Mouse (Mus musculus) E14TG2a.4 (cell line): ENCODE data around the gene Prss29.
A peak's percentile ranks its signal among the peaks of the same experiment; 100 is the strongest.

ENCODE experiments used
- H3K27me3 ChIP-seq: 2 replicates; pipeline ENCODE4 v1.6.1; 2014; ENCODE audit warnings: low read length, control low read depth; ENCODE audit not compliant: insufficient read depth
- H3K36me3 ChIP-seq: 2 replicates; pipeline ENCODE4 v1.6.1; 2014; ENCODE audit warnings: low read length, control low read depth; ENCODE audit not compliant: insufficient read depth
- H3K4me1 ChIP-seq: replicated peaks from 2 replicates; pipeline ENCODE4 v1.6.1; 2014; ENCODE audit warnings: low read depth, low read length, control low read depth
- H3K4me3 ChIP-seq: replicated peaks from 2 replicates; pipeline ENCODE4 v1.5.1; 2014; ENCODE audit warnings: mild to moderate bottlenecking, low read length
- H3K9me3 ChIP-seq: 2 replicates; pipeline ENCODE4 v1.6.1; 2014; ENCODE audit warnings: low read length, control low read depth
- CTCF ChIP-seq: conservative IDR thresholded peaks from 2 replicates; pipeline ENCODE4 v1.5.1; 2014; ENCODE audit warnings: low read length
- NANOG ChIP-seq: IDR thresholded peaks from 2 replicates; pipeline ENCODE4 v1.6.1; 2014; ENCODE audit warnings: borderline replicate concordance, low read length, mixed read lengths
- POU5F1 ChIP-seq: IDR thresholded peaks from 2 replicates; pipeline ENCODE4 v1.6.1; 2014; ENCODE audit warnings: low read length, borderline replicate concordance

Prss29 gene

GRCm38 (mm10) chr17:25332321-25332720, 13.9 kb downstream of the Prss29 start:
- peaks cover 31% of the 10 kb centered on the region for H3K27me3 ChIP-seq
- TF ChIP-seq NANOG (no peak), POU5F1 (no peak), CTCF (no peak)
- H3K4me1 ChIP-seq, result no peaks in the 10 kb centered on the region
- H3K9me3 ChIP-seq, result no peaks in the 10 kb centered on the region
- no peaks in the 10 kb centered on the region for H3K36me3 ChIP-seq
- H3K4me3 ChIP-seq, result no peak overlapping the region

- H3K36me3 ChIP-seq, result no peaks in the 10 kb centered on the region
Observed at GRCm38 (mm10) chr17:25333943-25334342, 15.5 kb downstream of the Prss29 start.

GRCm38 (mm10) chr17:25338218-25338617, 19.8 kb downstream of the Prss29 start:
- Histone ChIP-seq H3K4me1 (no peaks in the 10 kb centered on the region), H3K36me3 (no peaks in the 10 kb centered on the region), H3K27me3 (peaks cover 16% of the 10 kb centered on the region), H3K4me3 (no peak overlapping the region), H3K9me3 (no peaks in the 10 kb centered on the region)
- TF ChIP-seq CTCF (no peak), NANOG (no peak), POU5F1 (no peak)

More at GRCm38 (mm10) chr17:25333943-25334342, 15.5 kb downstream of the Prss29 start:
- no peak overlapping the region for H3K4me3 ChIP-seq
- H3K9me3 ChIP-seq, result no peaks in the 10 kb centered on the region
- peaks cover 30% of the 10 kb centered on the region for H3K27me3 ChIP-seq
- TF ChIP-seq CTCF (peak; percentile 94), NANOG (no peak)
- H3K4me1 ChIP-seq, result no peaks in the 10 kb centered on the region

GRCm38 (mm10) chr17:25340003-25340402, 21.5 kb downstream of the Prss29 start:
- Histone ChIP-seq H3K9me3 (no peaks in the 10 kb centered on the region), H3K27me3 (peaks cover 5% of the 10 kb centered on the region), H3K4me1 (no peaks in the 10 kb centered on the region), H3K4me3 (no peak overlapping the region), H3K36me3 (no peaks in the 10 kb centered on the region)
- no peak for TF ChIP-seq NANOG

- TF ChIP-seq CTCF (no peak), NANOG (no peak), POU5F1 (no peak)
- Histone ChIP-seq H3K9me3 (no peaks in the 10 kb centered on the region), H3K36me3 (no peaks in the 10 kb centered on the region)
Observed at GRCm38 (mm10) chr17:25341490-25341889, 23.0 kb downstream of the Prss29 start.

GRCm38 (mm10) chr17:25345462-25345861, 27.0 kb downstream of the Prss29 start, which contains the start of gene Tpsab1:
TSS of gene Tpsab1 (minus strand) at chr17:25345562.
- no peaks in the 10 kb centered on the region for H3K36me3 ChIP-seq
- no peaks in the 10 kb centered on the region for H3K9me3 ChIP-seq
- no peak for TF ChIP-seq NANOG
- no peak for TF ChIP-seq CTCF
- TF ChIP-seq POU5F1, result no peak
- H3K4me1 ChIP-seq, result no peaks in the 10 kb centered on the region
- H3K4me3 ChIP-seq, result no peak within 1 kb of the TSS
- H3K27me3 ChIP-seq, result no peaks in the 10 kb centered on the region

More at GRCm38 (mm10) chr17:25341490-25341889, 23.0 kb downstream of the Prss29 start:
- Histone ChIP-seq H3K27me3 (no peaks in the 10 kb centered on the region), H3K4me1 (no peaks in the 10 kb centered on the region), H3K4me3 (no peak overlapping the region)

GRCm38 (mm10) chr17:25361291-25361690, 42.8 kb downstream of the Prss29 start:
- H3K4me1 ChIP-seq, result peaks cover 3% of the 10 kb centered on the region; the same call in 1 of the 2 replicates
- no peak overlapping the region for H3K4me3 ChIP-seq
- 0 out of 2 replicates have a peak, but pooled peaks cover 3% of the 10 kb centered on the region for H3K27me3 ChIP-seq
- no peaks in the 10 kb centered on the region for H3K36me3 ChIP-seq
- TF ChIP-seq CTCF (no peak), NANOG (no peak), POU5F1 (no peak)
- H3K9me3 ChIP-seq, result no peaks in the 10 kb centered on the region

GRCm38 (mm10) chr17:25363726-25364125, 45.3 kb downstream of the Prss29 start:
- TF ChIP-seq POU5F1 (no peak), CTCF (peak; percentile 69), NANOG (no peak)
- H3K4me1 ChIP-seq, result peaks cover 3% of the 10 kb centered on the region; the same call in 1 of the 2 replicates
- no peak overlapping the region for H3K4me3 ChIP-seq
- H3K9me3 ChIP-seq, result no peaks in the 10 kb centered on the region
- no peaks in the 10 kb centered on the region for H3K36me3 ChIP-seq
- H3K27me3 ChIP-seq, result 0 out of 2 replicates have a peak, but pooled peaks cover 3% of the 10 kb centered on the region

- TF ChIP-seq NANOG (no peak), CTCF (no peak), POU5F1 (no peak)
- 0 out of 2 replicates have a peak, but pooled peaks cover 3% of the 10 kb centered on the region for H3K27me3 ChIP-seq
Observed at GRCm38 (mm10) chr17:25366005-25366404, 47.6 kb downstream of the Prss29 start, which contains the start of gene Tpsb2. TSS of gene Tpsb2 (plus strand) at chr17:25366305.

More at GRCm38 (mm10) chr17:25366005-25366404, 47.6 kb downstream of the Prss29 start, which contains the start of gene Tpsb2:
- Histone ChIP-seq H3K36me3 (no peaks in the 10 kb centered on the region), H3K9me3 (no peaks in the 10 kb centered on the region), H3K4me1 (peaks cover 10% of the 10 kb centered on the region; the same call in 1 of the 2 replicates), H3K4me3 (no peak within 1 kb of the TSS)
